11 mouse cellular contexts compared by ENCODE assay signal in the genomic region with DNA sequence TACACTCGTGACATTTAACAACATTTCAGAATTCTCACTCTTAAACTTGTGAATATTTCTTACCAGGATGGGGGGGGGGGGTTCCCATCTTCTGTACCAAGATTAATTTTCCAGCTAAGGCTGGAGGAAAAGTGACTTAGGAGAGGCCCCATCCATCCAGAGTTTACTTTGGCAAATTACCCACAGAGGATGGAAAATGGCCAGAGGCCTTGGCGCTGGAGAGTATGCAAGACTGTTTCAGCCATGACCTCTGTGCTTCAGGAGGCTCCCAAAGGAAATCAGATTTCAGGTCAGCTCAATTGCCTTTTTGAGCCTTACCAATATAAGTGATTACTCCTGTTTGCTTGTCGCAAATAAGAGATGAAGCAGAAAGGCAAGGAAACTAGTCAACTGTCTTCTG.
DNase-seq lines count a peak whose midpoint lies in the region; ATAC-seq and TF ChIP-seq lines count a peak whose summit lies in the region.
"Had no signal": no experiment of that assay in that cellular context is flagged by ENCODE, and none has a peak within 500 bp of the region (broad histone marks: within the 10 kb centered on the region; RNA-seq: fewer than 3 reads in every experiment).

No protein-coding gene starts in this region.

- peak; percentile 18 for DNase-seq in hindbrain, postnatal 0 days (ENCODE audit: low spot score)
- DNase-seq in fibroblast of lung, adult 2 months (ENCODE audit: low read depth), result peak; percentile 61
- peak; percentile 60 to 66 for DNase-seq in kidney, adult 8-10 months
- peak; percentile 33 for DNase-seq in ovary, postnatal 14 days (ENCODE audit: low spot score)
- DNase-seq in left cerebral cortex, adult 8-10 months (ENCODE audit: low spot score in 2 of 2), result no peak
- no peak for DNase-seq in spleen, postnatal 4 days (ENCODE audit: low spot score in 2 of 2)
- DNase-seq: cerebellum, adult 11-12 months had no signal

- no peaks in the 10 kb centered on the region for H3K4me1 ChIP-seq in hindbrain, postnatal 0 days (ENCODE audit: insufficient read depth, low read length)
- no peaks in the 10 kb centered on the region for H3K4me1 ChIP-seq in hindbrain, embryonic 16.5 days (ENCODE audit: control insufficient read depth, insufficient read depth, low read depth, low read length)
- H3K4me1 ChIP-seq: forebrain, embryonic 12.5 days had no signal

- 70% methylated on average over 3 of the region's 3 CpGs for WGBS in hindbrain, postnatal 0 days
- WGBS in hindbrain, embryonic 16.5 days, result 71% methylated on average over 3 of the region's 3 CpGs

- no peaks in the 10 kb centered on the region for H3K27me3 ChIP-seq in hindbrain, postnatal 0 days (ENCODE audit: insufficient read depth, low read length)
- no peaks in the 10 kb centered on the region for H3K27me3 ChIP-seq in hindbrain, embryonic 16.5 days (replicated peaks; ENCODE audit: control insufficient read depth, insufficient read depth, low read length)
- H3K27me3 ChIP-seq: forebrain, embryonic 12.5 days had no signal

- ATAC-seq in hindbrain, postnatal 0 days, result no peak
- no peak for ATAC-seq in hindbrain, embryonic 16.5 days
- no peak for ATAC-seq in monocyte, adult 5-6 weeks (replicated peaks; ENCODE audit: insufficient number of reproducible peaks, low FRiP score, low TSS enrichment, poor library complexity, severe bottlenecking)

- H3K9ac ChIP-seq in hindbrain, postnatal 0 days (replicated peaks; ENCODE audit: low read length), result no peak overlapping the region
- no peak overlapping the region for H3K9ac ChIP-seq in hindbrain, embryonic 16.5 days (ENCODE audit: low read depth, low read length)
- H3K9ac ChIP-seq: forebrain, embryonic 12.5 days had no signal

- H3K27ac ChIP-seq in hindbrain, postnatal 0 days, result no peak overlapping the region
- H3K27ac ChIP-seq in hindbrain, embryonic 16.5 days (ENCODE audit: low read depth, low read length), result no peak overlapping the region
- H3K27ac ChIP-seq: forebrain, embryonic 12.5 days; macrophage had no signal

- H3K9me3 ChIP-seq in hindbrain, postnatal 0 days (ENCODE audit: low read length), result no peaks in the 10 kb centered on the region
- H3K9me3 ChIP-seq in hindbrain, embryonic 16.5 days (ENCODE audit: control insufficient read depth, low read length), result no peaks in the 10 kb centered on the region
- H3K9me3 ChIP-seq: forebrain, embryonic 12.5 days had no signal

- no peaks in the 10 kb centered on the region for H3K36me3 ChIP-seq in hindbrain, postnatal 0 days (ENCODE audit: insufficient read depth, low read length)
- H3K36me3 ChIP-seq in hindbrain, embryonic 16.5 days (ENCODE audit: control insufficient read depth, insufficient read depth, low read length), result no peaks in the 10 kb centered on the region
- H3K36me3 ChIP-seq: forebrain, embryonic 12.5 days had no signal

- H3K4me3 ChIP-seq in hindbrain, postnatal 0 days (ENCODE audit: low read length), result no peak overlapping the region
- H3K4me3 ChIP-seq in hindbrain, embryonic 16.5 days (ENCODE audit: low read length), result no peak overlapping the region
- H3K4me3 ChIP-seq: forebrain, embryonic 12.5 days had no signal

- no peak overlapping the region for H3K4me2 ChIP-seq in hindbrain, postnatal 0 days (ENCODE audit: low read depth, low read length)
- no peak overlapping the region for H3K4me2 ChIP-seq in hindbrain, embryonic 16.5 days (ENCODE audit: low read length)
- H3K4me2 ChIP-seq: forebrain, embryonic 12.5 days had no signal

- no peak for TF ChIP-seq CTCF in hindbrain, postnatal 0 days (IDR thresholded peaks at IDR 0.05; ENCODE audit: low read depth)

Comparison
In these comparisons a context has a peak if more than half of its experiments do, and no peak if none do; other contexts are left out.
1. DNase-seq: peak in hindbrain, postnatal 0 days (single experiment), fibroblast of lung, adult 2 months (single experiment), kidney, adult 8-10 months (2 of 2) and ovary, postnatal 14 days (single experiment); none in left cerebral cortex, adult 8-10 months (0 of 2) and spleen, postnatal 4 days (0 of 2).